ENCODE assay signal across 15 mouse cellular contexts in genomic region chr10:82676949-82677348, GRCm38 (mm10). TPM values are rescaled to one million over a fixed set of nuclear protein-coding genes. Genes with fewer than 3 reads are reported as not detected.
DNase-seq lines count a peak whose midpoint lies in the region; ATAC-seq and TF ChIP-seq lines count a peak whose summit lies in the region.
"Had no signal": no experiment of that assay in that cellular context is flagged by ENCODE, and none has a peak within 500 bp of the region (broad histone marks: within the 10 kb centered on the region; RNA-seq: fewer than 3 reads in every experiment).

No protein-coding gene starts in this region.

- no peak overlapping the region for H3K4me3 ChIP-seq in stomach, postnatal 0 days (ENCODE audit: low read depth, low read length)
- H3K4me3 ChIP-seq: heart, embryonic 15.5 days; liver, embryonic 12.5 days; midbrain, embryonic 12.5 days had no signal

- H3K27me3 ChIP-seq in stomach, postnatal 0 days (ENCODE audit: control insufficient read depth, insufficient read depth, low read length) = no peaks in the 10 kb centered on the region
- H3K27me3 ChIP-seq: heart, embryonic 15.5 days; midbrain, embryonic 12.5 days had no signal

- no peak for TF ChIP-seq CTCF in stomach, postnatal 0 days (IDR thresholded peaks at IDR 0.05; ENCODE audit: low read depth)

- H3K4me2 ChIP-seq in stomach, postnatal 0 days (replicated peaks; ENCODE audit: low read depth) = no peak overlapping the region
- H3K4me2 ChIP-seq: heart, embryonic 15.5 days; liver, embryonic 12.5 days; midbrain, embryonic 12.5 days had no signal

- no peaks in the 10 kb centered on the region for H3K9me3 ChIP-seq in stomach, postnatal 0 days (ENCODE audit: control insufficient read depth, low read length)
- H3K9me3 ChIP-seq: heart, embryonic 15.5 days; liver, embryonic 12.5 days; midbrain, embryonic 12.5 days had no signal

- no peaks in the 10 kb centered on the region for H3K4me1 ChIP-seq in stomach, postnatal 0 days (replicated peaks; ENCODE audit: control insufficient read depth, insufficient read depth)
- H3K4me1 ChIP-seq: heart, embryonic 15.5 days; liver, embryonic 12.5 days; midbrain, embryonic 12.5 days had no signal

- H3K27ac ChIP-seq in stomach, postnatal 0 days (replicated peaks) = no peak overlapping the region
- H3K27ac ChIP-seq: heart, embryonic 15.5 days; liver, embryonic 12.5 days; midbrain, embryonic 12.5 days had no signal

- no peaks in the 10 kb centered on the region for H3K36me3 ChIP-seq in stomach, postnatal 0 days (ENCODE audit: control insufficient read depth, insufficient read depth, low read length)
- H3K36me3 ChIP-seq: heart, embryonic 15.5 days; liver, embryonic 12.5 days; midbrain, embryonic 12.5 days had no signal

- no peak for TF ChIP-seq EP300 in stomach, postnatal 0 days (optimal IDR thresholded peaks at IDR 0.05)

- no peak for ATAC-seq in stomach, postnatal 0 days (ENCODE audit: low FRiP score, low TSS enrichment)
- ATAC-seq in erythroid progenitor cell, adult 5-6 weeks (replicated peaks; ENCODE audit: low FRiP score, poor library complexity, severe bottlenecking) = no peak
- ATAC-seq: hindbrain, embryonic 16.5 days; liver, embryonic 12.5 days had no signal

- 77% methylated on average over 6 of the region's 6 CpGs for WGBS in stomach, postnatal 0 days

- DNase-seq in heart, adult 11 months = peak; percentile 86
- DNase-seq in heart, postnatal 4 days = no peak
- DNase-seq in right cerebral cortex, adult 18-20 months = peak; percentile 63
- DNase-seq in right cerebral cortex, adult 2 months (ENCODE audit: low spot score in 2 of 2) = no peak
- DNase-seq in cerebellum, postnatal 4 days (ENCODE audit: low spot score in 2 of 2) = peak; percentile 27 to 74
- peak; percentile 72 for DNase-seq in right cerebral cortex, postnatal 25 days
- DNase-seq in stomach, postnatal 0 days (ENCODE audit: low spot score) = no peak
- DNase-seq: adrenal gland, adult 2 months; kidney, adult 8-10 months; spleen, adult 18-20 months had no signal

- no peak overlapping the region for H3K9ac ChIP-seq in stomach, postnatal 0 days (ENCODE audit: low read length)
- H3K9ac ChIP-seq: heart, embryonic 15.5 days; liver, embryonic 12.5 days; midbrain, embryonic 12.5 days had no signal

RNA-seq across cellular contexts. Expression of gene Glt8d2, which starts 13.5 kb away (rescaled TPM):
- 1 to 10 TPM; 3.0 to 3.9 TPM for total RNA-seq in heart, postnatal 4 days (2021)
- polyA plus RNA-seq in stomach, postnatal 0 days (2015; fragmentation: Nextera tagmentation; extraction: Ambion mirVana) = 3.0 TPM in 2 replicates
- total RNA-seq in erythroid progenitor cell, adult 5-6 weeks (2015; ENCODE audit: low replicate concordance) = not detected in 2 replicates
- not detected in 2 replicates for total RNA-seq in erythroid progenitor cell, adult 5-6 weeks (2017; ENCODE audit: low replicate concordance)

RNA-seq across cellular contexts. Expression of gene Hcfc2, which starts 19.0 kb away (rescaled TPM):
- total RNA-seq in heart, postnatal 4 days (2021) = 10 to 100 TPM; 37.1 to 38.5 TPM
- 18.8 and 19.2 TPM in 2 replicates for polyA plus RNA-seq in stomach, postnatal 0 days (2015; fragmentation: Nextera tagmentation; extraction: Ambion mirVana)
- total RNA-seq in erythroid progenitor cell, adult 5-6 weeks (2015; ENCODE audit: low replicate concordance) = 10.1 and 24.7 TPM in 2 replicates
- total RNA-seq in erythroid progenitor cell, adult 5-6 weeks (2017; ENCODE audit: low replicate concordance) = 2.5 and 10.1 TPM in 2 replicates

RNA-seq across cellular contexts. Expression of gene Tdg, which starts 47.3 kb away (rescaled TPM):
- 10 to 100 TPM; 43.8 to 48.9 TPM for total RNA-seq in heart, postnatal 4 days (2021)
- 56.9 and 60.2 TPM in 2 replicates for polyA plus RNA-seq in stomach, postnatal 0 days (2015; fragmentation: Nextera tagmentation; extraction: Ambion mirVana)
- total RNA-seq in erythroid progenitor cell, adult 5-6 weeks (2015; ENCODE audit: low replicate concordance) = 12.6 and 25.2 TPM in 2 replicates
- total RNA-seq in erythroid progenitor cell, adult 5-6 weeks (2017; ENCODE audit: low replicate concordance) = 27.1 and 27.9 TPM in 2 replicates

RNA-seq across cellular contexts. Expression of gene 1190007I07Rik, which starts 53.9 kb away (rescaled TPM):
- 10 to 100 TPM; 18.6 to 21.7 TPM for total RNA-seq in heart, postnatal 4 days (2021)
- 37.5 and 38.0 TPM in 2 replicates for polyA plus RNA-seq in stomach, postnatal 0 days (2015; fragmentation: Nextera tagmentation; extraction: Ambion mirVana)
- total RNA-seq in erythroid progenitor cell, adult 5-6 weeks (2015; ENCODE audit: low replicate concordance) = not detected in 2 replicates
- 11.3 TPM in 1 of 2 replicates, not detected in the other for total RNA-seq in erythroid progenitor cell, adult 5-6 weeks (2017; ENCODE audit: low replicate concordance)

Comparison
In these comparisons a context has a peak if more than half of its experiments do, and no peak if none do; other contexts are left out.
1. DNase-seq: peak in heart, adult 11 months (single experiment), right cerebral cortex, adult 18-20 months (single experiment), cerebellum, postnatal 4 days (2 of 2) and right cerebral cortex, postnatal 25 days (single experiment); none in heart, postnatal 4 days (single experiment), right cerebral cortex, adult 2 months (0 of 2) and stomach, postnatal 0 days (single experiment).